ENCODE assay signal across 13 mouse cellular contexts in the genomic region with DNA sequence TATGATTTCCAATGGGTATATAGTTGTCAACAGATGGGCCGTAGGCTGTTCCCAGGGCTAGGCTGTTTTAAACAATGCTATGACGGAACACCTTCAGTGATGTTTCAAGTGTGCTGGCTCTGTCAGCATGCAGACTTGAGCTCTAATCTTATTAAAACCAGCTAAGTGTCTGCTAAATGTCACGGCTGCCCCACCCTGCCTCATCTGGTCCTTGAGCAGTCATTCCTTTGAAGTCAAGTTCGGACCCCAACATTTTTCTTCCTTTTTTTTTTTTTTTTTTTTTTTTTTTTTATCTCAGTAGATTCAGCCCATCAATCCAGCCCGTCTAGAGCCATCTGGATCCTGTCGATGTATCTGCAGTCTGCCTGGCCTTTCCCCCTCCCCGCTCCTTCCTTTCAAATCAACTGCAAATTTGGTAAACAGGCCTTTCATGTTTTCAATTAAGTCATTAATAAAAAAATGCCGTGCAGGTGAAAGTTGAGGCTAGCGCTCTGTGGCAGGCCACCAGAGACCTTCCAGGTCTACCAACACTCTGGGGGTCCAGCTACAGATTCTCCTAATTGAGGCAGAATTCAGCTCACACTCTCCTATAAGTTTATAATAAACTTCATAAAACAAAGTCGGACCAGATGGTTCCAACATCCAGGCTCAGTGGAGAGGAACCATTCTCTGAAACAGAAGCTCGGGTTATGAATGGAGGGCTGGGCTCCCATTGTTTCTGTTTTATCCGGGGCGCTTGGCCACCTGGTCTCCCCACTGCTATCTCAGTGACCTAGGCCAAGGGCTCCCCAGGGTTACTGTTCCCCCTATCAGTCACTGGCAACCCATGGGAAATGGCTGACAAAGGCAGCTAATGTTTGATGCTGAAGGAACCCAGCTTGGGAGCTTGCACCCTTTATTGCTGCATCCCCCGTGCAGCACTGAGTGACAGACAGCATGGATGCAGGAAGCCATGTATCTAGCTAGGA. TPM values are rescaled to one million over a fixed set of nuclear protein-coding genes. Genes with fewer than 3 reads are reported as not detected.
A peak's percentile ranks its signal among the peaks of the same experiment; 100 is the strongest.
DNase-seq lines count a peak whose midpoint lies in the region; ATAC-seq and TF ChIP-seq lines count a peak whose summit lies in the region.
"Had no signal": no experiment of that assay in that cellular context is flagged by ENCODE, and none has a peak within 500 bp of the region (broad histone marks: within the 10 kb centered on the region; RNA-seq: fewer than 3 reads in every experiment).

No protein-coding gene starts in this region.

- no peaks in the 10 kb centered on the region for H3K36me3 ChIP-seq in intestine, embryonic 15.5 days
- no peaks in the 10 kb centered on the region for H3K36me3 ChIP-seq in intestine, postnatal 0 days (ENCODE audit: control insufficient read depth, insufficient read depth)
- H3K36me3 ChIP-seq in embryonic facial prominence, embryonic 11.5 days (replicated peaks; ENCODE audit: control insufficient read depth, insufficient read depth, low read depth, low read length): no peaks in the 10 kb centered on the region
- H3K36me3 ChIP-seq in neural tube, embryonic 11.5 days (ENCODE audit: control insufficient read depth, insufficient read depth, low read length): no peaks in the 10 kb centered on the region
- H3K36me3 ChIP-seq: liver, embryonic 12.5 days had no signal

- peak; percentile 34 for DNase-seq in adrenal gland, postnatal 14 days
- DNase-seq in embryonic facial prominence, embryonic 11.5 days (ENCODE audit: low spot score): peak; percentile 38
- peak; percentile 30 for DNase-seq in neural tube, embryonic 11.5 days (ENCODE audit: low spot score)
- DNase-seq in gastrocnemius, postnatal 25 days: no peak
- DNase-seq: heart, adult 11 months; heart, postnatal 14 days had no signal

- peaks cover 40% of the 10 kb centered on the region for H3K4me1 ChIP-seq in intestine, embryonic 15.5 days (replicated peaks)
- no peaks in the 10 kb centered on the region for H3K4me1 ChIP-seq in intestine, postnatal 0 days (replicated peaks; ENCODE audit: control insufficient read depth, insufficient read depth, low read length)
- no peaks in the 10 kb centered on the region for H3K4me1 ChIP-seq in embryonic facial prominence, embryonic 11.5 days (ENCODE audit: control insufficient read depth, insufficient read depth, low read length)
- peaks cover 3% of the 10 kb centered on the region; the same call in 1 of the 2 replicates for H3K4me1 ChIP-seq in neural tube, embryonic 11.5 days (ENCODE audit: control insufficient read depth, insufficient read depth, low read length)
- H3K4me1 ChIP-seq: liver, embryonic 12.5 days; megakaryocyte, embryonic 14.5 days had no signal

- TF ChIP-seq CTCF in intestine, postnatal 0 days (IDR thresholded peaks at IDR 0.05; ENCODE audit: low read depth): no peak

- H3K27me3 ChIP-seq in intestine, embryonic 15.5 days (replicated peaks): no peaks in the 10 kb centered on the region
- no peaks in the 10 kb centered on the region for H3K27me3 ChIP-seq in intestine, postnatal 0 days (replicated peaks; ENCODE audit: control insufficient read depth, insufficient read depth, low read length)
- no peaks in the 10 kb centered on the region for H3K27me3 ChIP-seq in embryonic facial prominence, embryonic 11.5 days (ENCODE audit: control insufficient read depth, insufficient read depth, low read length)
- no peaks in the 10 kb centered on the region for H3K27me3 ChIP-seq in neural tube, embryonic 11.5 days (ENCODE audit: control insufficient read depth, insufficient read depth, low read length)
- H3K27me3 ChIP-seq: megakaryocyte, embryonic 14.5 days had no signal

- no peak overlapping the region for H3K9ac ChIP-seq in intestine, embryonic 15.5 days
- H3K9ac ChIP-seq in intestine, postnatal 0 days (ENCODE audit: low read depth, low read length): no peak overlapping the region
- H3K9ac ChIP-seq in embryonic facial prominence, embryonic 11.5 days (replicated peaks; ENCODE audit: low read length): no peak overlapping the region
- H3K9ac ChIP-seq in neural tube, embryonic 11.5 days (ENCODE audit: low read length): no peak overlapping the region
- H3K9ac ChIP-seq: liver, embryonic 12.5 days had no signal

- H3K27ac ChIP-seq in intestine, embryonic 15.5 days: peak overlapping the region; percentile 4; the same call in 1 of the 2 replicates
- no peak overlapping the region for H3K27ac ChIP-seq in intestine, postnatal 0 days (ENCODE audit: low read depth, low read length)
- no peak overlapping the region for H3K27ac ChIP-seq in embryonic facial prominence, embryonic 11.5 days (replicated peaks; ENCODE audit: low read depth, low read length)
- H3K27ac ChIP-seq in neural tube, embryonic 11.5 days (ENCODE audit: low read depth, low read length): no peak overlapping the region
- H3K27ac ChIP-seq: liver, embryonic 12.5 days had no signal

- WGBS in intestine, embryonic 15.5 days: 32% methylated on average over 14 of the region's 14 CpGs
- 54% methylated on average over 14 of the region's 14 CpGs for WGBS in intestine, postnatal 0 days
- WGBS in embryonic facial prominence, embryonic 11.5 days: 37% methylated on average over 14 of the region's 14 CpGs
- 48% methylated on average over 14 of the region's 14 CpGs for WGBS in neural tube, embryonic 11.5 days

- no peaks in the 10 kb centered on the region for H3K9me3 ChIP-seq in intestine, embryonic 15.5 days
- no peaks in the 10 kb centered on the region for H3K9me3 ChIP-seq in intestine, postnatal 0 days (ENCODE audit: control insufficient read depth)
- H3K9me3 ChIP-seq in embryonic facial prominence, embryonic 11.5 days (replicated peaks; ENCODE audit: control insufficient read depth, low read length): no peaks in the 10 kb centered on the region
- no peaks in the 10 kb centered on the region for H3K9me3 ChIP-seq in neural tube, embryonic 11.5 days (ENCODE audit: control insufficient read depth, low read length)
- H3K9me3 ChIP-seq: liver, embryonic 12.5 days had no signal

- 0 out of 2 replicates have a peak, but pooled peaks have one; percentile 16 for ATAC-seq in intestine, embryonic 15.5 days
- ATAC-seq in intestine, postnatal 0 days: no peak
- no peak for ATAC-seq in embryonic facial prominence, embryonic 11.5 days (replicated peaks; ENCODE audit: insufficient number of reproducible peaks, low FRiP score, low TSS enrichment, low read depth)
- ATAC-seq in neural tube, embryonic 11.5 days (ENCODE audit: insufficient read depth, low FRiP score, low TSS enrichment): 0 out of 2 replicates have a peak, but pooled peaks have one; percentile 5
- ATAC-seq in granulocyte monocyte progenitor cell, adult 5-6 weeks (replicated peaks; ENCODE audit: poor library complexity, severe bottlenecking): no peak
- ATAC-seq: liver, embryonic 12.5 days had no signal

- no peak overlapping the region for H3K4me3 ChIP-seq in intestine, embryonic 15.5 days (replicated peaks)
- no peak overlapping the region for H3K4me3 ChIP-seq in intestine, postnatal 0 days (ENCODE audit: low read depth, low read length)
- H3K4me3 ChIP-seq in embryonic facial prominence, embryonic 11.5 days (ENCODE audit: low read depth, low read length): no peak overlapping the region
- no peak overlapping the region for H3K4me3 ChIP-seq in neural tube, embryonic 11.5 days (ENCODE audit: low read depth, low read length)
- H3K4me3 ChIP-seq: liver, embryonic 12.5 days; megakaryocyte, embryonic 14.5 days had no signal

- no peak overlapping the region for H3K4me2 ChIP-seq in intestine, embryonic 15.5 days (replicated peaks)
- H3K4me2 ChIP-seq in intestine, postnatal 0 days (replicated peaks; ENCODE audit: low read depth): no peak overlapping the region
- no peak overlapping the region for H3K4me2 ChIP-seq in embryonic facial prominence, embryonic 11.5 days (ENCODE audit: low read depth, low read length)
- no peak overlapping the region for H3K4me2 ChIP-seq in neural tube, embryonic 11.5 days (ENCODE audit: low read depth)
- H3K4me2 ChIP-seq: liver, embryonic 12.5 days had no signal

RNA-seq across cellular contexts. Expression of a gene that starts 56.3 kb away (rescaled TPM):
- polyA plus RNA-seq in intestine, embryonic 15.5 days (2015; fragmentation: Nextera tagmentation; extraction: Ambion mirVana): 0.68 and 0.89 TPM in 2 replicates
- 1.3 and 1.6 TPM in 2 replicates for polyA plus RNA-seq in intestine, postnatal 0 days (2015; fragmentation: Nextera tagmentation; extraction: Ambion mirVana)
- 0.37 and 0.49 TPM in 2 replicates for total RNA-seq in adrenal gland, postnatal 14 days (2021)
- 0.70 and 0.84 TPM in 2 replicates for polyA plus RNA-seq in embryonic facial prominence, embryonic 11.5 days (2014; fragmentation: Nextera tagmentation; extraction: Ambion mirVana)
- 1.2 and 1.4 TPM in 2 replicates for polyA plus RNA-seq in neural tube, embryonic 11.5 days (2014; fragmentation: Nextera tagmentation; extraction: Ambion mirVana)
- total RNA-seq in granulocyte monocyte progenitor cell, adult 5-6 weeks (2014; fragmentation: Nextera tagmentation): not detected in 2 replicates
- total RNA-seq in granulocyte monocyte progenitor cell, adult 5-6 weeks (2017): not detected in 2 replicates
- under 1 TPM in 1 of 2 experiments, not detected in 1; 0.16 TPM for total RNA-seq in gastrocnemius, postnatal 25 days (2021)
- total RNA-seq: common myeloid progenitor, adult 5-6 weeks; layer of hippocampus, postnatal 10 days had no signal

Comparison
In these comparisons a context has a peak if more than half of its experiments do, and no peak if none do; other contexts are left out.
1. ATAC-seq: peak in intestine, embryonic 15.5 days (single experiment) and neural tube, embryonic 11.5 days (single experiment); none in intestine, postnatal 0 days (single experiment), embryonic facial prominence, embryonic 11.5 days (single experiment) and granulocyte monocyte progenitor cell, adult 5-6 weeks (single experiment).